Mouse (Mus musculus) MEL (cell line): ENCODE results near the gene Serpina3i. TPM values are rescaled to one million over a fixed set of nuclear protein-coding genes. Genes with fewer than 3 reads are reported as not detected.
A peak's percentile ranks its signal among the peaks of the same experiment; 100 is the strongest.

Experiments used
- DNase-seq: peaks from one replicate; pipeline ENCODE4 v3.0.0; 2011; ENCODE audit warnings: low read depth, low spot score
- H3K27ac ChIP-seq: 2 replicates; pipeline ENCODE4 v1.5.1; 2012; ENCODE audit warnings: low read depth, mild to moderate bottlenecking, control low read depth, low read length, moderate library complexity; ENCODE audit not compliant: control insufficient read depth
- H3K27me3 ChIP-seq, 2 experiments: fragments of 150-350 bp in 1 of 2; sonication (generic) in 1 of 2; 2 replicates each; pipeline ENCODE4 v1.6.1; 2012; ENCODE audit warnings: low read length in 2 of 2, mild to moderate bottlenecking in 2 of 2, improper control_type of control experiment in 1 of 2, moderate library complexity in 1 of 2; ENCODE audit not compliant: insufficient read depth in 2 of 2, control insufficient read depth in 1 of 2
- H3K36me3 ChIP-seq, 2 experiments: 2 replicates each; pipeline ENCODE4 v1.6.1; 2012 to 2014; ENCODE audit warnings: low read length in 2 of 2, improper control_type of control experiment in 1 of 2, inconsistent platforms in 1 of 2, mild to moderate bottlenecking in 1 of 2; ENCODE audit not compliant: insufficient read depth in 2 of 2, control insufficient read depth in 1 of 2
- H3K4me1 ChIP-seq, 2 experiments: fragments of 150-350 bp in 1 of 2; sonication (generic) in 1 of 2; 2 replicates each; pipeline ENCODE4 v1.6.1; 2012; ENCODE audit warnings: low read length in 2 of 2, improper control_type of control experiment in 1 of 2, mild to moderate bottlenecking in 1 of 2; ENCODE audit not compliant: insufficient read depth in 2 of 2, control insufficient read depth in 1 of 2
- H3K4me3 ChIP-seq, 2 experiments: fragments of 150-350 bp in 1 of 2; sonication (generic) in 1 of 2; 2 replicates each; pipeline ENCODE4 v1.5.1; 2012; ENCODE audit warnings: low read depth in 2 of 2, low read length in 2 of 2, mild to moderate bottlenecking in 2 of 2, moderate library complexity in 2 of 2, control low read depth in 1 of 2, improper control_type of control experiment in 1 of 2; ENCODE audit not compliant: control insufficient read depth in 1 of 2, insufficient read depth in 1 of 2
- H3K79me2 ChIP-seq: 2 replicates; pipeline ENCODE4 v1.6.1; 2012; ENCODE audit warnings: mild to moderate bottlenecking, low read length, moderate library complexity; ENCODE audit not compliant: control insufficient read depth, poor library complexity, insufficient read depth
- H3K9ac ChIP-seq: 2 replicates; pipeline ENCODE4 v1.6.1; 2012; ENCODE audit warnings: low read depth, mild to moderate bottlenecking, control low read depth, low read length, moderate library complexity; ENCODE audit not compliant: control insufficient read depth, poor library complexity, severe bottlenecking
- H3K9me3 ChIP-seq: fragments of 150-350 bp; sonication (generic); replicated peaks from 2 replicates; pipeline ENCODE4 v1.6.1; 2012; ENCODE audit warnings: mild to moderate bottlenecking, low read length, improper control_type of control experiment, moderate library complexity; ENCODE audit not compliant: insufficient read depth
- BHLHE40 ChIP-seq: IDR thresholded peaks from 2 replicates; pipeline ENCODE4 v1.6.1; 2012; ENCODE audit warnings: low read depth, mild to moderate bottlenecking, inconsistent platforms, low read length, improper control_type of control experiment, borderline replicate concordance
- CHD1 ChIP-seq: IDR thresholded peaks from 2 replicates; pipeline ENCODE4 v1.6.1; 2012; ENCODE audit warnings: low read depth, mild to moderate bottlenecking, inconsistent platforms, low read length, improper control_type of control experiment
- CHD2 ChIP-seq: IDR thresholded peaks from 2 replicates; pipeline ENCODE4 v1.6.1; 2011; ENCODE audit warnings: low read length, improper control_type of control experiment
- ELF1 ChIP-seq: IDR thresholded peaks from 2 replicates; pipeline ENCODE4 v1.6.1; 2014; ENCODE audit warnings: low read depth, mild to moderate bottlenecking, inconsistent platforms, low read length, improper control_type of control experiment, moderate library complexity
- EP300 ChIP-seq, 2 experiments: IDR thresholded peaks; 2 replicates each; pipeline ENCODE4 v1.6.1; 2011; ENCODE audit warnings: improper control_type of control experiment in 2 of 2, low read length in 2 of 2, low read depth in 1 of 2, mild to moderate bottlenecking in 1 of 2
- GATA1 ChIP-seq: IDR thresholded peaks from 2 replicates; pipeline ENCODE4 v1.6.1; 2011; ENCODE audit warnings: low read depth, low read length, improper control_type of control experiment
- MAZ ChIP-seq: IDR thresholded peaks from 2 replicates; pipeline ENCODE4 v1.6.1; 2012; ENCODE audit warnings: low read depth, mild to moderate bottlenecking, inconsistent platforms, low read length, improper control_type of control experiment
- MXI1 ChIP-seq: IDR thresholded peaks from 2 replicates; pipeline ENCODE4 v1.6.1; 2011; ENCODE audit warnings: mild to moderate bottlenecking, low read depth, low read length, improper control_type of control experiment
- MYB ChIP-seq: IDR thresholded peaks from 2 replicates; pipeline ENCODE4 v1.6.1; 2011; ENCODE audit warnings: mild to moderate bottlenecking, low read depth, low read length, improper control_type of control experiment
- NELFE ChIP-seq: IDR thresholded peaks from 2 replicates; pipeline ENCODE4 v1.6.1; 2011; ENCODE audit warnings: low read depth, low read length, improper control_type of control experiment
- POLR2AphosphoS5 ChIP-seq: IDR thresholded peaks from 2 replicates; pipeline ENCODE4 v1.6.1; 2012; ENCODE audit warnings: low read depth, borderline replicate concordance, mild to moderate bottlenecking, inconsistent platforms, low read length, moderate library complexity, mixed read lengths
- RAD21 ChIP-seq: IDR thresholded peaks from 2 replicates; pipeline ENCODE4 v1.6.1; 2011; ENCODE audit warnings: mild to moderate bottlenecking, low read depth, low read length, improper control_type of control experiment
- RCOR1 ChIP-seq: IDR thresholded peaks from 2 replicates; pipeline ENCODE4 v1.6.1; 2012; ENCODE audit warnings: low read depth, mild to moderate bottlenecking, inconsistent platforms, low read length, improper control_type of control experiment
- SMC3 ChIP-seq: IDR thresholded peaks from 2 replicates; pipeline ENCODE4 v1.6.1; 2011; ENCODE audit warnings: low read depth, low read length, improper control_type of control experiment
- TAL1 ChIP-seq: IDR thresholded peaks from 2 replicates; pipeline ENCODE4 v1.6.1; 2012; ENCODE audit warnings: mild to moderate bottlenecking, inconsistent platforms, low read length, moderate library complexity, mixed read lengths
- TCF12 ChIP-seq: IDR thresholded peaks from 2 replicates; pipeline ENCODE4 v1.6.1; 2014; ENCODE audit warnings: low read depth, mild to moderate bottlenecking, inconsistent platforms, low read length, improper control_type of control experiment, moderate library complexity
- UBTF ChIP-seq: IDR thresholded peaks from 2 replicates; pipeline ENCODE4 v1.6.1; 2012; ENCODE audit warnings: low read depth, mild to moderate bottlenecking, inconsistent platforms, low read length, improper control_type of control experiment, moderate library complexity, borderline replicate concordance; ENCODE audit not compliant: insufficient read depth
- USF2 ChIP-seq, 2 experiments: IDR thresholded peaks; 2 replicates each; pipeline ENCODE4 v1.6.1; 2011 to 2012; ENCODE audit warnings: improper control_type of control experiment in 2 of 2, low read length in 2 of 2, borderline replicate concordance in 1 of 2, inconsistent platforms in 1 of 2, low read depth in 1 of 2, mild to moderate bottlenecking in 1 of 2; ENCODE audit not compliant: insufficient read depth in 1 of 2
- ZC3H11A ChIP-seq: IDR thresholded peaks from 2 replicates; pipeline ENCODE4 v1.6.1; 2012; ENCODE audit warnings: low read depth, mild to moderate bottlenecking, inconsistent platforms, low read length, improper control_type of control experiment
- ZKSCAN1 ChIP-seq: IDR thresholded peaks from 2 replicates; pipeline ENCODE4 v1.6.1; 2012; ENCODE audit warnings: low read depth, mild to moderate bottlenecking, inconsistent platforms, low read length, improper control_type of control experiment, moderate library complexity
- ZMIZ1 ChIP-seq: IDR thresholded peaks from 2 replicates; pipeline ENCODE4 v1.6.1; 2012; ENCODE audit warnings: low read depth, mild to moderate bottlenecking, inconsistent platforms, low read length, improper control_type of control experiment, moderate library complexity
- ZNF384 ChIP-seq: IDR thresholded peaks from 2 replicates; pipeline ENCODE4 v1.6.1; 2012; ENCODE audit warnings: low read depth, mild to moderate bottlenecking, inconsistent platforms, low read length, improper control_type of control experiment
- polyA plus RNA-seq, 2 experiments: library from polyadenylated mRNA; stranded (reverse) in 1 of 2; unstranded in 1 of 2; fragments of >175 nt in 1 of 2; fragments of >200 nt in 1 of 2; gene quantifications; 2 replicates each; pipeline versions ENCODE4 v1.2.1 to v1.2.4; 2012; ENCODE audit warnings: low replicate concordance in 2 of 2, low read depth in 1 of 2; ENCODE audit not compliant: insufficient read length in 2 of 2, insufficient read depth in 1 of 2, missing spikeins in 1 of 2
- total RNA-seq: library from RNA; depleted of rRNA; stranded (reverse); fragments of 300-350 nt; gene quantifications from 2 replicates; pipeline ENCODE4 v1.2.3, GENCODE M21; 2012

The Serpina3i gene
- total and polyA plus RNA-seq, 3 experiments: not detected

- DNase-seq: no peak
- Histone ChIP-seq H3K9me3 (no peaks in the 10 kb centered on the region), H3K27ac (no peak overlapping the region), H3K36me3 (no peaks in the 10 kb centered on the region), H3K27me3 (no peaks in the 10 kb centered on the region), H3K4me3 (no peak overlapping the region), H3K9ac (no peak overlapping the region), H3K79me2 (no peaks in the 10 kb centered on the region), H3K4me1 (no peaks in the 10 kb centered on the region)
- no peak for TF ChIP-seq BHLHE40
- TF ChIP-seq MYB: no peak
- no peak for TF ChIP-seq POLR2AphosphoS5
- TF ChIP-seq USF2 (IDR thresholded peaks at IDR 0.05; ENCODE audit: borderline replicate concordance in 1 of 2, insufficient read depth in 1 of 2, low read depth in 1 of 2, low read length in 2 of 2): no peak
- no peak for TF ChIP-seq MAZ
- no peak for TF ChIP-seq MXI1
- TF ChIP-seq ZC3H11A: no peak
Measured at GRCm38 (mm10) chr12:104223690-104224089, 39.2 kb upstream of the Serpina3i start.

GRCm38 (mm10) chr12:104224598-104225300 lies 38.2 kb upstream of the Serpina3i start:
- H3K4me1 ChIP-seq: no peaks in the 10 kb centered on the region
- H3K9ac ChIP-seq: no peak overlapping the region
- TF ChIP-seq NELFE: no peak
- peak in 1 of 2 experiments; percentile 50; a peak in 2 of 4 replicates for TF ChIP-seq EP300 (IDR thresholded peaks at IDR 0.05; ENCODE audit: low read depth in 1 of 2, low read length in 2 of 2)
- peak; percentile 5 for DNase-seq
- H3K79me2 ChIP-seq: no peaks in the 10 kb centered on the region
- H3K9me3 ChIP-seq: no peaks in the 10 kb centered on the region
- H3K27ac ChIP-seq: no peak overlapping the region
- no peak overlapping the region; a peak in 1 of 4 replicates for H3K4me3 ChIP-seq
- no peaks in the 10 kb centered on the region for H3K36me3 ChIP-seq
- H3K27me3 ChIP-seq: no peaks in the 10 kb centered on the region

- TF ChIP-seq TCF12 (no peak), MXI1 (no peak), RAD21 (no peak), ZNF384 (no peak), TAL1 (no peak), ZKSCAN1 (no peak), SMC3 (no peak), RCOR1 (no peak), POLR2AphosphoS5 (no peak), ZC3H11A (no peak), GATA1 (no peak), ELF1 (no peak), UBTF (no peak), CHD2 (no peak), CHD1 (no peak), ZMIZ1 (no peak)
- H3K79me2 ChIP-seq: no peaks in the 10 kb centered on the region
- H3K27me3 ChIP-seq: no peaks in the 10 kb centered on the region
- H3K27ac ChIP-seq: no peak overlapping the region
- no peaks in the 10 kb centered on the region for H3K36me3 ChIP-seq
- H3K9ac ChIP-seq: no peak overlapping the region
- H3K4me3 ChIP-seq: no peak overlapping the region
- no peaks in the 10 kb centered on the region for H3K4me1 ChIP-seq
- no peaks in the 10 kb centered on the region for H3K9me3 ChIP-seq
- DNase-seq: no peak
Measured at GRCm38 (mm10) chr12:104230762-104231161, 32.2 kb upstream of the Serpina3i start.
